Mouse (Mus musculus): Measurements from ENCODE around the gene Olfr1450. TPM values are rescaled to one million over a fixed set of nuclear protein-coding genes. Genes with fewer than 3 reads are reported as not detected.
"Not testable (repeated sequence)": the region's sequence is repeated elsewhere in the genome, so short reads cannot be mapped to it uniquely, and the experiment has no call there.

The Olfr1450 gene
- polyA plus RNA-seq (2012; rRNA removed), result not detected in 2 replicates
- not detected in 2 replicates for polyA plus RNA-seq (2014; fragmentation: Nextera tagmentation; extraction: Ambion mirVana)

- no peak for ATAC-seq (ENCODE audit: low FRiP score, low read depth)
- no peaks in the 10 kb centered on the region for H3K27me3 ChIP-seq (ENCODE audit: control insufficient read depth, insufficient read depth, low read length)
- no peaks in the 10 kb centered on the region for H3K4me1 ChIP-seq (ENCODE audit: control insufficient read depth, insufficient read depth, low read length)
- no peaks in the 10 kb centered on the region for H3K9me3 ChIP-seq (ENCODE audit: control insufficient read depth, low read length)
- TF ChIP-seq POLR2A (IDR thresholded peaks at IDR 0.05; ENCODE audit: borderline replicate concordance, extremely low read depth, insufficient read depth, insufficient read length), result no peak
- H3K36me3 ChIP-seq (ENCODE audit: control insufficient read depth, insufficient read depth, low read length), result no peaks in the 10 kb centered on the region
- DNase-seq (ENCODE audit: low spot score), result no peak
- no peak within 1 kb of the TSS for H3K27ac ChIP-seq (replicated peaks; ENCODE audit: low read depth, low read length)
- no peak within 1 kb of the TSS for H3K9ac ChIP-seq (ENCODE audit: low read depth, low read length, severe bottlenecking)
- WGBS, result 88% methylated on average over 1 of the region's 1 CpGs
- H3K4me2 ChIP-seq (replicated peaks; ENCODE audit: low read depth, low read length, severe bottlenecking), result no peak within 1 kb of the TSS
- H3K4me3 ChIP-seq (replicated peaks; ENCODE audit: low read length), result no peak within 1 kb of the TSS
Observed at GRCm38 (mm10) chr19:12949958-12950357, at the start of gene Olfr1450. Olfr1450 (plus strand) TSS chr19:12950258.

- no peak for ATAC-seq (ENCODE audit: low FRiP score, low read depth)
- 88% methylated on average over 1 of the region's 1 CpGs for WGBS
- Histone ChIP-seq H3K4me3 (replicated peaks; ENCODE audit: low read length) (no peak within 1 kb of the TSS), H3K27ac (replicated peaks; ENCODE audit: low read depth, low read length) (no peak within 1 kb of the TSS), H3K4me1 (ENCODE audit: control insufficient read depth, insufficient read depth, low read length) (no peaks in the 10 kb centered on the region), H3K27me3 (ENCODE audit: control insufficient read depth, insufficient read depth, low read length) (no peaks in the 10 kb centered on the region), H3K9me3 (ENCODE audit: control insufficient read depth, low read length) (no peaks in the 10 kb centered on the region), H3K36me3 (ENCODE audit: control insufficient read depth, insufficient read depth, low read length) (no peaks in the 10 kb centered on the region), H3K4me2 (replicated peaks; ENCODE audit: low read depth, low read length, severe bottlenecking) (no peak within 1 kb of the TSS), H3K9ac (ENCODE audit: low read depth, low read length, severe bottlenecking) (no peak within 1 kb of the TSS)
- TF ChIP-seq POLR2A (IDR thresholded peaks at IDR 0.05; ENCODE audit: borderline replicate concordance, extremely low read depth, insufficient read depth, insufficient read length), result no peak
- no peak for DNase-seq (ENCODE audit: low spot score)
Observed at GRCm38 (mm10) chr19:12903643-12904042, 46.4 kb upstream of the Olfr1450 start, which contains the start of gene Olfr1447. Olfr1447 (minus strand) TSS chr19:12903743.

- H3K4me3 ChIP-seq (replicated peaks; ENCODE audit: low read length), result no peak within 1 kb of the TSS
- no peaks in the 10 kb centered on the region for H3K27me3 ChIP-seq (ENCODE audit: control insufficient read depth, insufficient read depth, low read length)
- H3K27ac ChIP-seq (replicated peaks; ENCODE audit: low read depth, low read length), result no peak within 1 kb of the TSS
- H3K4me1 ChIP-seq (ENCODE audit: control insufficient read depth, insufficient read depth, low read length), result no peaks in the 10 kb centered on the region
- DNase-seq (ENCODE audit: low spot score), result no peak
- H3K9me3 ChIP-seq (ENCODE audit: control insufficient read depth, low read length), result no peaks in the 10 kb centered on the region
- 54% methylated on average over 1 of the region's 1 CpGs for WGBS
- TF ChIP-seq POLR2A (IDR thresholded peaks at IDR 0.05; ENCODE audit: borderline replicate concordance, extremely low read depth, insufficient read depth, insufficient read length), result no peak
- ATAC-seq (ENCODE audit: low FRiP score, low read depth), result no peak
- no peak within 1 kb of the TSS for H3K9ac ChIP-seq (ENCODE audit: low read depth, low read length, severe bottlenecking)
- no peak within 1 kb of the TSS for H3K4me2 ChIP-seq (replicated peaks; ENCODE audit: low read depth, low read length, severe bottlenecking)
- H3K36me3 ChIP-seq (ENCODE audit: control insufficient read depth, insufficient read depth, low read length), result no peaks in the 10 kb centered on the region
Observed at GRCm38 (mm10) chr19:12924319-12924718, 25.7 kb upstream of the Olfr1450 start, which contains the start of gene Olfr1448. Olfr1448 (minus strand) TSS chr19:12924419.

- TF ChIP-seq POLR2A (IDR thresholded peaks at IDR 0.05; ENCODE audit: borderline replicate concordance, extremely low read depth, insufficient read depth, insufficient read length), result no peak
Observed at GRCm38 (mm10) chr19:12930540-12930939, 19.5 kb upstream of the Olfr1450 start, which contains the start of gene Olfr1449. Olfr1449 (plus strand) TSS chr19:12930840.

GRCm38 (mm10) chr19:12970082-12970481, 20.0 kb downstream of the Olfr1450 start:
- whole genome bisulfite sequencing, result 81% methylated on average over 5 of the region's 5 CpGs
- not testable (repeated sequence) for H3K4me2 ChIP-seq (replicated peaks; ENCODE audit: low read depth, low read length, severe bottlenecking); H3K9me3 ChIP-seq (ENCODE audit: control insufficient read depth, low read length); H3K27me3 ChIP-seq (ENCODE audit: control insufficient read depth, insufficient read depth, low read length); H3K36me3 ChIP-seq (ENCODE audit: control insufficient read depth, insufficient read depth, low read length); H3K4me1 ChIP-seq (ENCODE audit: control insufficient read depth, insufficient read depth, low read length); ATAC-seq (ENCODE audit: low FRiP score, low read depth); H3K9ac ChIP-seq (ENCODE audit: low read depth, low read length, severe bottlenecking); DNase-seq (ENCODE audit: low spot score); H3K27ac ChIP-seq (replicated peaks; ENCODE audit: low read depth, low read length); H3K4me3 ChIP-seq (replicated peaks; ENCODE audit: low read length)

More at GRCm38 (mm10) chr19:12930540-12930939, 19.5 kb upstream of the Olfr1450 start, which contains the start of gene Olfr1449:
- Histone ChIP-seq H3K36me3 (ENCODE audit: control insufficient read depth, insufficient read depth, low read length) (no peaks in the 10 kb centered on the region), H3K4me3 (replicated peaks; ENCODE audit: low read length) (no peak within 1 kb of the TSS), H3K4me2 (replicated peaks; ENCODE audit: low read depth, low read length, severe bottlenecking) (no peak within 1 kb of the TSS), H3K27me3 (ENCODE audit: control insufficient read depth, insufficient read depth, low read length) (no peaks in the 10 kb centered on the region), H3K27ac (replicated peaks; ENCODE audit: low read depth, low read length) (no peak within 1 kb of the TSS), H3K9me3 (ENCODE audit: control insufficient read depth, low read length) (no peaks in the 10 kb centered on the region), H3K4me1 (ENCODE audit: control insufficient read depth, insufficient read depth, low read length) (no peaks in the 10 kb centered on the region), H3K9ac (ENCODE audit: low read depth, low read length, severe bottlenecking) (no peak within 1 kb of the TSS)
- no peak for ATAC-seq (ENCODE audit: low FRiP score, low read depth)
- DNase-seq (ENCODE audit: low spot score), result no peak

- not testable (repeated sequence) for ATAC-seq (ENCODE audit: low FRiP score, low read depth); H3K4me3 ChIP-seq (replicated peaks; ENCODE audit: low read length)
- WGBS, result 89% methylated on average over 4 of the region's 4 CpGs
Observed at GRCm38 (mm10) chr19:12992316-12992715, 42.3 kb downstream of the Olfr1450 start.

More at GRCm38 (mm10) chr19:12992316-12992715, 42.3 kb downstream of the Olfr1450 start:
- not testable (repeated sequence) for H3K4me1 ChIP-seq (ENCODE audit: control insufficient read depth, insufficient read depth, low read length); H3K9me3 ChIP-seq (ENCODE audit: control insufficient read depth, low read length); H3K4me2 ChIP-seq (replicated peaks; ENCODE audit: low read depth, low read length, severe bottlenecking); H3K27me3 ChIP-seq (ENCODE audit: control insufficient read depth, insufficient read depth, low read length); DNase-seq (ENCODE audit: low spot score); H3K36me3 ChIP-seq (ENCODE audit: control insufficient read depth, insufficient read depth, low read length); H3K27ac ChIP-seq (replicated peaks; ENCODE audit: low read depth, low read length); H3K9ac ChIP-seq (ENCODE audit: low read depth, low read length, severe bottlenecking)

Data from limb, embryonic 14.5 days (tissue).